Mouse (Mus musculus): ENCODE measurements around the gene Fhod1.

DNA sequence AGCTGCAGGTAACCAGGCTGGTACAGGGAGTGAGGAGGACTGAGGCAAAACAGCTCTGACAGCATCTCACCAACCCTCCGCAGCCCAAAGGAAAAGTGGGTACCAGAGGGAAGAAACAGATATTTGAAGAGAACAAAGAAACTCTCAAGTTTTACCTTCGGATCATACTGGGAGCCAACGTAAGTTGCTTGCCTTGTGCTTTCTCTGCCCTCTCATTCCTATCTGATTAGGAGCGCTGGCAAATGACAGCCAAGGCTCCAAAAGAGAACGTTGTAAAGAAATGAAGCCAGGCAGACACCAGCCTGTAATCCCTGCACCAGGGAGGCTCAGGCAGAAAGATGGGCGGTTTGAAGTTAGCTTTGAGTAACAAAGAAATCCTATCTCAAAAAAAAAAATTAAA is 20.8 kb downstream of the Fhod1 start:
- TF ChIP-seq CTCF (IDR thresholded peaks at IDR 0.05) (no peak), EP300 (IDR thresholded peaks at IDR 0.05) (no peak)
